Mouse (Mus musculus) E14TG2a.4 (cell line): Measurements from ENCODE around the gene Dok1.

Source experiments
- H3K27me3 ChIP-seq: 2 replicates; pipeline ENCODE4 v1.6.1; 2014; ENCODE audit warnings: low read length, control low read depth; ENCODE audit not compliant: insufficient read depth
- H3K36me3 ChIP-seq: 2 replicates; pipeline ENCODE4 v1.6.1; 2014; ENCODE audit warnings: low read length, control low read depth; ENCODE audit not compliant: insufficient read depth
- H3K4me1 ChIP-seq: replicated peaks from 2 replicates; pipeline ENCODE4 v1.6.1; 2014; ENCODE audit warnings: low read depth, low read length, control low read depth
- H3K4me3 ChIP-seq: replicated peaks from 2 replicates; pipeline ENCODE4 v1.5.1; 2014; ENCODE audit warnings: mild to moderate bottlenecking, low read length
- H3K9me3 ChIP-seq: 2 replicates; pipeline ENCODE4 v1.6.1; 2014; ENCODE audit warnings: low read length, control low read depth
- CTCF ChIP-seq: conservative IDR thresholded peaks from 2 replicates; pipeline ENCODE4 v1.5.1; 2014; ENCODE audit warnings: low read length
- NANOG ChIP-seq: IDR thresholded peaks from 2 replicates; pipeline ENCODE4 v1.6.1; 2014; ENCODE audit warnings: borderline replicate concordance, low read length, mixed read lengths
- POU5F1 ChIP-seq: IDR thresholded peaks from 2 replicates; pipeline ENCODE4 v1.6.1; 2014; ENCODE audit warnings: low read length, borderline replicate concordance

Gene Dok1

DNA sequence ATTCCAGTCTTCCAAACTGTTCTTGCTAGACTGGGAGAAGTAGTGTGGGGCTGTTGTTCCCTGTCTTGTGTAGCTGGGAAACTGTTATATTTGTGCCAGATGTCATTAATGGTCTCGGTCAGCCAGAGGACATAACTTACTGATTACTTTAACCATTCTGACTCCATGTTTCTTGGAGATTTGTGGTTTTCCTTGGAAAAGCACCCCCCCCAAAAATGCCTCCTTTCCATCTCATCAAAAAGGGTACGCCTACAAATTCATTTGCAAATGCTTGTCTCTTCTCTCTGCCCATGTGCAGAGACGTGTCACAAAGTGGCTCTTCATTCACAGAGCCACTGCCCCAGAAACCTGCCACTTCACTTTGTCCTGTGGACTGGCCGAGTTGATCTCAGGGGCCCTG is 8.8 kb downstream of the Dok1 start:
- H3K4me3 ChIP-seq, result no peak overlapping the region
- peaks cover 45% of the 10 kb centered on the region for H3K27me3 ChIP-seq
- no peak for TF ChIP-seq POU5F1
- TF ChIP-seq CTCF, result no peak
- no peak for TF ChIP-seq NANOG
- no peaks in the 10 kb centered on the region for H3K9me3 ChIP-seq
- peaks cover under 1% of the 10 kb centered on the region for H3K4me1 ChIP-seq
- H3K36me3 ChIP-seq, result no peaks in the 10 kb centered on the region

DNA sequence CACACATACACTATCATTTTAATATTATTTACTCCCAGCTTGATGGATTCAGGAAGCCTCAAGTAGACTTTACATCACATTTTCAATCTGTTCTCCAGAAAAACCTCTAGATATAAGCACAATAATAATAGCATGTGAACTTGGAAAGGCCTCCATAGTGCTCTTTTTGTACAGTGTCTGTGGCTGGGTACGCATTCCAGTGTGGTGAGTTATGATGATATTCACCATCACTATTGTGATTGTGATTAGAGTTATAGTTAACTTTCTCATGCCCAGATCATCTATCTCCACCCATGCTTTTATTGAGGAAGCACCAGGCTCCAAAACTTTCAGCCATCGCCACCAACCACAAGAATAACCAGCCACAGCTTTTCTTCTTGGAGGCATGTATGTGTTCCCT is 9.5 kb downstream of the Dok1 start:
- H3K27me3 ChIP-seq, result peaks cover 39% of the 10 kb centered on the region
- no peak for TF ChIP-seq POU5F1
- no peak for TF ChIP-seq CTCF
- no peak for TF ChIP-seq NANOG
- H3K4me1 ChIP-seq, result no peaks in the 10 kb centered on the region
- no peak overlapping the region for H3K4me3 ChIP-seq
- H3K36me3 ChIP-seq, result no peaks in the 10 kb centered on the region
- no peaks in the 10 kb centered on the region for H3K9me3 ChIP-seq

DNA sequence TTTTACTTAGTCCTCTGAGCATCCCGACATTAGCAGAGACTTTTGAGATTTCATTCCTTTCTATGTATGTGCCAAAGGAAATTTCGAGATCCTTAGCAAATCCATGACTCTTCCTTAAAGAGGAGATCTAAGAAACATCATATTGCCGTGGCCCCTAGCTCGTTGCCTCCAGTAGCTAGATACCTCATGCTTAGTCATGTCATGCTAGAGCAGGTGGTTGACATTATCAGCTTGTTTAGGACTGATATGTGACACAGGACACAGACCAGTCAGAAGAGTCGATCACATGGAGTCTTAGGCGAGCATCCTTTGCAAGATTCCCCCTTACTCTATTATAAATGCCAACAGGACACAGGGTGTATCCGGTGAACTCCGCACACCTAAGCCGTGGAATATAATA is 10.3 kb downstream of the Dok1 start:
- TF ChIP-seq NANOG, result no peak
- TF ChIP-seq CTCF, result no peak
- no peak for TF ChIP-seq POU5F1
- peaks cover 32% of the 10 kb centered on the region for H3K27me3 ChIP-seq
- no peaks in the 10 kb centered on the region for H3K36me3 ChIP-seq
- H3K9me3 ChIP-seq, result peaks cover 3% of the 10 kb centered on the region; the same call in 1 of the 2 replicates
- no peaks in the 10 kb centered on the region for H3K4me1 ChIP-seq
- no peak overlapping the region for H3K4me3 ChIP-seq

DNA sequence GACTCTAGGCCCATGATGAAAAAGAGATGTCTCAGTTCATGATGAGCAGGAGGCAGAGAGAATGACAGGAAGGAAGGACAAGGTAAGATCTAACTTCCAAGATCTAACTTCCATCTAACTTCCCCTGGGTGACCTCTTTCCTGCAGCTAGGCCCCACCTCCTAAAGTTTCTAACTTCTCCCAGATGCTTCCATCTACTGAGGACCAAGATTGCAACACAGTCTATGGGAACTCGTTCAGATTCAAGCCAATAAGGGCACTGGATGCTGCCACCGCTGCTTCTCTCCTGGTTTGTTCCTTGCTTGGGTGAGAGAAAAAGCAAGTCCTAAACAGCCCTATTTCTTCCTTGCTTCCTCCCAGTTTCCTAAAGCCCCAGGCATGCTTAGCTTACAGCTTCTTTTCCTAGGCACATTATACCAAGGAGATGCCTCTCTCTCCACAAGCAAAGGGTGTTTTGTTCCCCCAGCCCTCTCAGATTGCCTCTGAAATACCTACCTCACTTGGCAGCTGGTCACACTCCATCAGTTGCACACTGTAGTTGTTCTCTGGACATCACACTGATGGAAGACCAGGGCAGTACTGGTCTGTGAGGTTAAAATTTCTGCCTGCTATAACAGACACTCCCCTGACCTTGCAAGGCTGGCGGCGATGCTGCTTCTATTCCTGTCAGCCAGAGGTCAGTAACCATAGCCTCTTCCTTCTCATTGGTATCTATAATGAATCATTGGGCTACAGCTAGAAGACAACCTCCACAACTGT is 12.3 kb downstream of the Dok1 start:
- no peak overlapping the region for H3K4me3 ChIP-seq
- peaks cover 3% of the 10 kb centered on the region; the same call in 1 of the 2 replicates for H3K9me3 ChIP-seq
- no peaks in the 10 kb centered on the region for H3K4me1 ChIP-seq
- H3K36me3 ChIP-seq, result no peaks in the 10 kb centered on the region
- peaks cover 13% of the 10 kb centered on the region; the same call in 1 of the 2 replicates for H3K27me3 ChIP-seq
- TF ChIP-seq POU5F1 (no peak), NANOG (no peak), CTCF (no peak)

DNA sequence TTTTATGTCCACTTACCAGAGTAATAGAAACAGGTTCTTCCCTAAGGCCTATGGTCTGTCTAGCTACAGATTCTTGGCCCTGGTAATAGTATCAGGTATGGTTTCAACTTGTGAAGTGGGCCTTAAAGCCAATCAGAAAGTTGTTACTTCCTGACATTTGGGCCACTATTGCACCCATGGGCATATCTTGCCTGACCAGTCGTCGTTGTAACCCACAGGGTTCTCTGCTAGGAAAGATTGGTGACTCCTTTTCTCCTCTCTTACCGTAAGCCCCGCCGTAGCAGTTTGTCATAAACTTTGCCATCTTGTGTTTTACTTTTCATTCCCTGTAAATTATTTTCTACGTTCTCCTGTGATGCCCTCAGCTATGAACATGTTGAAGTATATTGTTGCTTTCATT is 13.2 kb downstream of the Dok1 start:
- Histone ChIP-seq H3K4me1 (no peaks in the 10 kb centered on the region), H3K27me3 (peaks cover 11% of the 10 kb centered on the region; the same call in 1 of the 2 replicates), H3K4me3 (no peak overlapping the region), H3K36me3 (no peaks in the 10 kb centered on the region), H3K9me3 (peaks cover 3% of the 10 kb centered on the region; the same call in 1 of the 2 replicates)
- no peak for TF ChIP-seq CTCF

DNA sequence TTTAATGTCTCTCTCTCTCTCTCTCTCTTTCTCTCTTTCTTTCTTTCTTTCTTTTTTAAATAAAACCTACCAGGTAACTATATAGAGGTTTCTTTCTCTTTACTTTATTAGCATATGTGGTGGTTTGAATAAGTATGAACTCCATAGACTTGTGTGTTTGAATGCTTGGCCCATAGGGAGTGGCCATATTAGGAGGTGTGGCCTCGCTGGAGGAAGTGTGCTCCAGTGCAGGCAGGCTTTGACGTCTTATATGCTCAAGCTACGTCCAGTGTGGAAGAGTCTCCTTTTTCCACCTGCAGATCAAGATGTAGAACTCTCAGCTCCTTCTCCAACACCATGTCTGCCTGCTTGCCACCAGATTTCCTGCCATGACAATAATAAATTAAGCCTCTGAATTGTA is 14.2 kb downstream of the Dok1 start:
- Histone ChIP-seq H3K9me3 (peaks cover 6% of the 10 kb centered on the region; the same call in 1 of the 2 replicates), H3K36me3 (no peaks in the 10 kb centered on the region), H3K4me1 (no peaks in the 10 kb centered on the region), H3K27me3 (peaks cover 5% of the 10 kb centered on the region; the same call in 1 of the 2 replicates), H3K4me3 (no peak overlapping the region)
- TF ChIP-seq NANOG (no peak), POU5F1 (no peak), CTCF (no peak)

DNA sequence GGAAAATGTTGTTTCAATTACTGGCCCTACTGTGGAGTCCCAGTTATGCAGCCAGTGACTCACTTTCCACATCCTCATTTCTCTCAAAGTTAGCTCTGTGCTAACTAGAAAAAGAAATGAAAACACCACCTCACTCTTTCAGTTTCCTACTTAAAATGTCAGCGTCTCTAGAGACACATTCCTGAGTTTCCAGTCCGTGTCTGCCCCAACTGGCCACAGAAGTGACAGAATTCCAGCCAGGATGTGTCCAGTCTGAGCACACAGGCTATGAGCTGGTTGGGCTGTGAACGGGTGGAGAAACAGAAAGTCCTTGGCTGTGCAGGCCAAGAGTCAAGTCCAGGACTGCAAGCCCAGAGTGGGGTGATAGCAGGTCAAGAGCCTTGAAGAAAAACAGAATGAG is 16.1 kb downstream of the Dok1 start:
- Histone ChIP-seq H3K36me3 (no peaks in the 10 kb centered on the region), H3K4me1 (no peaks in the 10 kb centered on the region), H3K27me3 (peaks cover 5% of the 10 kb centered on the region; the same call in 1 of the 2 replicates), H3K9me3 (peaks cover 23% of the 10 kb centered on the region), H3K4me3 (no peak overlapping the region)
- TF ChIP-seq NANOG (no peak), POU5F1 (no peak), CTCF (no peak)

DNA sequence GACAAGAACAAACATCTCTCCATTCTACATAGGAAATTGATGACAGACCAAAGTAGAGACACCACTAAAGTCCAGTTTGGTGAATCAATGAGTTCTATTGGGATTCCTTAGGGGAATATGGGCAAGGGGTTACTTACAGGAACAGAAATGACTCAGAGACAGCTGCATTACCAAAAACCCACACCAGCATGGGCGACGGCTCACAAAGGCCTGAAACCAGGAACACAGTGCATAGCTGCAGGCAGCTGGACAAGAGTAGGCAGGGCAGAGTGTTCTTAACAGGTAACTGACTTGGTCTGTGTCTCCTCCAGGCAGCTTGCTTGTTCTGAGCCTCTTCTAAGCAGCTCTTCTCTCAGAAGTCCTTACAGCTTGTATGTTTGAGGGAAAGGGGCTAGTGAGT is 17.5 kb downstream of the Dok1 start:
- Histone ChIP-seq H3K4me3 (no peak overlapping the region), H3K9me3 (peaks cover 38% of the 10 kb centered on the region), H3K4me1 (no peaks in the 10 kb centered on the region), H3K27me3 (peaks cover under 1% of the 10 kb centered on the region; the same call in 1 of the 2 replicates), H3K36me3 (peaks cover 2% of the 10 kb centered on the region; the same call in 1 of the 2 replicates)
- TF ChIP-seq POU5F1 (no peak), NANOG (no peak), CTCF (no peak)
